Mouse (Mus musculus): ENCODE measurements around the gene Cab39l. TPM values are rescaled to one million over a fixed set of nuclear protein-coding genes. Genes with fewer than 3 reads are reported as not detected.

Cab39l gene
- polyA plus RNA-seq, 1 experiment = 5.2 TPM

- Histone ChIP-seq H3K4me3 (ENCODE audit: extremely low read depth, insufficient read depth, insufficient read length) (no peak overlapping the region), H3K27ac (ENCODE audit: insufficient read depth, low read length) (no peak overlapping the region), H3K4me1 (ENCODE audit: control insufficient read depth, insufficient read depth, insufficient read length) (no peaks in the 10 kb centered on the region), H3K27me3 (ENCODE audit: control insufficient read depth, insufficient read depth, low read length) (no peaks in the 10 kb centered on the region), H3K36me3 (ENCODE audit: control insufficient read depth, insufficient read depth, low read length) (no peaks in the 10 kb centered on the region)
- WGBS = 92% methylated on average over 1 of the region's 1 CpGs
- TF ChIP-seq CTCF (IDR thresholded peaks at IDR 0.05; ENCODE audit: extremely low read depth, insufficient read depth, insufficient read length, insufficient replicate concordance) (no peak), POLR2A (IDR thresholded peaks at IDR 0.05; ENCODE audit: low read depth, low read length) (no peak)
- no peak for DNase-seq (ENCODE audit: low read depth in 1 of 2, low spot score in 2 of 2)
These were observed 4.6 kb downstream of the Cab39l start for GRCm38 (mm10) chr14:59445421-59445820.

DNA sequence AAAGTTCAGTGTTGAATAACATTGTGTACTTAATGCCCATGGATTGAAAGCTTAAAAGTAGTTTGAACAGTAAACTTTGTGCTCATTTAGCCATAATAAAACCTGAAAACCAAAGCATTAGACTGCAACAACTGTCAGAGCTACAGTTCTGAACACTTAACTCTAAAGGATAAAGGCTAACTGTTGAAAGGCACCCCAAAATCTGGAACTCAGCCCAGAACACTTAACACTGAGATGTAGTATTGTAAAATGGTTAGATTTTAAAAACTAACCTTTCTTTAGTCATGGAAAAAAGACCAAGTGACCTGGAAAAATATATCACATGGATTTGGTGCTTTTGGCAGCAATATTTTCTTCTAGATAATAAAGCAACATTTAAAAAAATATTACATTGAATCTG, 7.2 kb downstream of the Cab39l start:
- no peaks in the 10 kb centered on the region for H3K36me3 ChIP-seq (ENCODE audit: control insufficient read depth, insufficient read depth, low read length)
- H3K27me3 ChIP-seq (ENCODE audit: control insufficient read depth, insufficient read depth, low read length) = no peaks in the 10 kb centered on the region
- no peak overlapping the region for H3K4me3 ChIP-seq (ENCODE audit: extremely low read depth, insufficient read depth, insufficient read length)
- no peak overlapping the region for H3K27ac ChIP-seq (ENCODE audit: insufficient read depth, low read length)
- H3K4me1 ChIP-seq (ENCODE audit: control insufficient read depth, insufficient read depth, insufficient read length) = no peaks in the 10 kb centered on the region
- no peak for DNase-seq (ENCODE audit: low read depth in 1 of 2, low spot score in 2 of 2)
- no peak for TF ChIP-seq CTCF (IDR thresholded peaks at IDR 0.05; ENCODE audit: extremely low read depth, insufficient read depth, insufficient read length, insufficient replicate concordance)
- TF ChIP-seq POLR2A (IDR thresholded peaks at IDR 0.05; ENCODE audit: low read depth, low read length) = no peak

- no peaks in the 10 kb centered on the region for H3K27me3 ChIP-seq (ENCODE audit: control insufficient read depth, insufficient read depth, low read length)
- H3K36me3 ChIP-seq (ENCODE audit: control insufficient read depth, insufficient read depth, low read length) = peaks cover 17% of the 10 kb centered on the region
- H3K4me1 ChIP-seq (ENCODE audit: control insufficient read depth, insufficient read depth, insufficient read length) = no peaks in the 10 kb centered on the region
- no peak for DNase-seq (ENCODE audit: low read depth in 1 of 2, low spot score in 2 of 2)
- no peak for TF ChIP-seq CTCF (IDR thresholded peaks at IDR 0.05; ENCODE audit: extremely low read depth, insufficient read depth, insufficient read length, insufficient replicate concordance)
- TF ChIP-seq POLR2A (IDR thresholded peaks at IDR 0.05; ENCODE audit: low read depth, low read length) = no peak
- no peak overlapping the region for H3K4me3 ChIP-seq (ENCODE audit: extremely low read depth, insufficient read depth, insufficient read length)
- H3K27ac ChIP-seq (ENCODE audit: insufficient read depth, low read length) = no peak overlapping the region
- 97% methylated on average over 2 of the region's 2 CpGs for WGBS
These were observed 25.7 kb downstream of the Cab39l start for GRCm38 (mm10) chr14:59466503-59466902.

DNA sequence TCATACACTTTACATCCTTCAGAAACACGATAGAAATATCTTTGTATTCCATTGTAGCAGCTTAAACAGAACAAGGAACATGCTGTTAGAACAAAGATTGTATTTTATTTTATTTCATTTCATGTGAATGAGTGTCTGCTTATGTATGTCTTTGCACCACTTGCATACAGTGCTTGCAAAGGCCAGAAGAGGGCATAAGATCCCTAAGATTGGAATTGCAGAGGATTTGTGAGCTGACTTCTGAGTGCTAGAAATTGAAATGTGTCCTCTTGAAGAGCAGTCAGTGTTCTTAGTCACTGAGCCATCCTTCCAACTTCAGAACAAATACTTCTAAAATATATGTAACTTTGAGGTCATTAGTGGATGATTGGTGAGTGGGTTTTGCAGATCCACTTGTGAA, 27.0 kb downstream of the Cab39l start:
- no peaks in the 10 kb centered on the region for H3K4me1 ChIP-seq (ENCODE audit: control insufficient read depth, insufficient read depth, insufficient read length)
- H3K27me3 ChIP-seq (ENCODE audit: control insufficient read depth, insufficient read depth, low read length) = no peaks in the 10 kb centered on the region
- H3K27ac ChIP-seq (ENCODE audit: insufficient read depth, low read length) = no peak overlapping the region
- 73% methylated on average over 1 of the region's 1 CpGs for WGBS
- TF ChIP-seq CTCF (IDR thresholded peaks at IDR 0.05; ENCODE audit: extremely low read depth, insufficient read depth, insufficient read length, insufficient replicate concordance) (no peak), POLR2A (IDR thresholded peaks at IDR 0.05; ENCODE audit: low read depth, low read length) (no peak)
- DNase-seq (ENCODE audit: low read depth in 1 of 2, low spot score in 2 of 2) = no peak
- no peak overlapping the region for H3K4me3 ChIP-seq (ENCODE audit: extremely low read depth, insufficient read depth, insufficient read length)
- H3K36me3 ChIP-seq (ENCODE audit: control insufficient read depth, insufficient read depth, low read length) = peaks cover 9% of the 10 kb centered on the region

DNA sequence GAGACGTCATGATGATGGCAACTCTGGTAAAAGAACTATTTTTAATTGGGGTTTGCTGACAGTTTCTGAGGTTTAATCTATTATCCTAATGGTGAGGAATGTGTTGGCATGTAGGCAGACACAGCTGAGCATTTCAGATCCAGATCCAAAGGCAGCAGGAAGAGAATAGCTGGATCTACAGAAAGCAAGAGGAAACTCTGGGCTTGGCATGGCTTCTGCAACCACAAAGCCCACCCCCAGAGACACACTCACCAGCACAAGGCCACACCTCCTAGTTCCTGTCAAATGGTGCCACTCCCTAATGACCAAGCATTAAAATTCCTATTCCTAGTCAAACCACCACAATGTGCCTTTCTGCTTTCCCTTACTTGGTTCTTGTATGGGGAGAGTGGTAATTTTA, 30.0 kb downstream of the Cab39l start:
- H3K4me3 ChIP-seq (ENCODE audit: extremely low read depth, insufficient read depth, insufficient read length) = no peak overlapping the region
- H3K27ac ChIP-seq (ENCODE audit: insufficient read depth, low read length) = no peak overlapping the region
- no peak for TF ChIP-seq CTCF (IDR thresholded peaks at IDR 0.05; ENCODE audit: extremely low read depth, insufficient read depth, insufficient read length, insufficient replicate concordance)
- TF ChIP-seq POLR2A (IDR thresholded peaks at IDR 0.05; ENCODE audit: low read depth, low read length) = no peak
- WGBS = 75% methylated on average over 1 of the region's 1 CpGs
- no peak for DNase-seq (ENCODE audit: low read depth in 1 of 2, low spot score in 2 of 2)
- no peaks in the 10 kb centered on the region for H3K27me3 ChIP-seq (ENCODE audit: control insufficient read depth, insufficient read depth, low read length)
- H3K4me1 ChIP-seq (ENCODE audit: control insufficient read depth, insufficient read depth, insufficient read length) = no peaks in the 10 kb centered on the region
- peaks cover 5% of the 10 kb centered on the region for H3K36me3 ChIP-seq (ENCODE audit: control insufficient read depth, insufficient read depth, low read length)

- no peaks in the 10 kb centered on the region for H3K36me3 ChIP-seq (ENCODE audit: control insufficient read depth, insufficient read depth, low read length)
- H3K27ac ChIP-seq (ENCODE audit: insufficient read depth, low read length) = no peak overlapping the region
- H3K27me3 ChIP-seq (ENCODE audit: control insufficient read depth, insufficient read depth, low read length) = no peaks in the 10 kb centered on the region
- DNase-seq (ENCODE audit: low read depth in 1 of 2, low spot score in 2 of 2) = no peak
- TF ChIP-seq POLR2A (IDR thresholded peaks at IDR 0.05; ENCODE audit: low read depth, low read length) (no peak), CTCF (IDR thresholded peaks at IDR 0.05; ENCODE audit: extremely low read depth, insufficient read depth, insufficient read length, insufficient replicate concordance) (no peak)
- no peaks in the 10 kb centered on the region for H3K4me1 ChIP-seq (ENCODE audit: control insufficient read depth, insufficient read depth, insufficient read length)
- no peak overlapping the region for H3K4me3 ChIP-seq (ENCODE audit: extremely low read depth, insufficient read depth, insufficient read length)
- 86% methylated on average over 6 of the region's 6 CpGs for WGBS
These were observed 37.9 kb downstream of the Cab39l start for GRCm38 (mm10) chr14:59478699-59479098.

- DNase-seq (ENCODE audit: low read depth in 1 of 2, low spot score in 2 of 2) = no peak
- H3K36me3 ChIP-seq (ENCODE audit: control insufficient read depth, insufficient read depth, low read length) = no peaks in the 10 kb centered on the region
- WGBS = 97% methylated on average over 4 of the region's 4 CpGs
- no peak overlapping the region for H3K4me3 ChIP-seq (ENCODE audit: extremely low read depth, insufficient read depth, insufficient read length)
- no peak overlapping the region for H3K27ac ChIP-seq (ENCODE audit: insufficient read depth, low read length)
- TF ChIP-seq POLR2A (IDR thresholded peaks at IDR 0.05; ENCODE audit: low read depth, low read length) (no peak), CTCF (IDR thresholded peaks at IDR 0.05; ENCODE audit: extremely low read depth, insufficient read depth, insufficient read length, insufficient replicate concordance) (no peak)
- no peaks in the 10 kb centered on the region for H3K27me3 ChIP-seq (ENCODE audit: control insufficient read depth, insufficient read depth, low read length)
- H3K4me1 ChIP-seq (ENCODE audit: control insufficient read depth, insufficient read depth, insufficient read length) = no peaks in the 10 kb centered on the region
These were observed 44.6 kb downstream of the Cab39l start for GRCm38 (mm10) chr14:59485247-59485810.
